Mouse (Mus musculus) lung, postnatal 0 days (tissue): ENCODE results near the gene Cenpo.

Experiments used
- CTCF ChIP-seq: IDR thresholded peaks from 2 replicates; pipeline ENCODE4 v1.5.1; 2016; ENCODE audit warnings: antibody characterized with exemption, mild to moderate bottlenecking
- EP300 ChIP-seq: IDR thresholded peaks from 2 replicates; pipeline ENCODE4 v1.6.1; 2016; ENCODE audit warnings: antibody characterized with exemption, mild to moderate bottlenecking, control low read depth

DNA sequence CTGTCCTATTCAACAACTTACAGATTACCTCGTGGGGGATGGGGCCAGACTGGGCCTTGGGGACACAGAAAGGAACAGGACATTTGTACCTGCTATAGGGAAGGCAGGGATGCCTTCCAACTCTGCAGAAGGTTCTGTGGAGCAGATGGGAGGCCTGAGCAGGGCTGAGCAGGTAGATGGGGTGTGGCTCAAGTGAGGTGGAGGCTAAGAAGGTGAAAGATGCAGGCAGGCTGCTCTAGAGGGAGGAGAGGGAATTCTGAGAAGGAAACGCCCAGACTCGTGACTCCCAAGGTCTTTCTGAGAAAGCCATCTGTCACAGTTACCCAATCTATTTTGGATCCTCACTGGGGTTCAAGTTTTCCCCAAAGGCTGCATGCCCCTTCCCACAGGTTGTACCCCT, 67.1 kb downstream of the Cenpo start:
- no peak for TF ChIP-seq CTCF
- no peak for TF ChIP-seq EP300
